Mouse (Mus musculus): ENCODE measurements around the gene Cinp. TPM values are rescaled to one million over a fixed set of nuclear protein-coding genes. Genes with fewer than 3 reads are reported as not detected.

Gene Cinp
- polyA plus RNA-seq, 1 experiment = 13.6 TPM

GRCm38 (mm10) chr12:110830293-110831024 lies 58.5 kb downstream of the Cinp start:
- H3K27me3 ChIP-seq (ENCODE audit: control insufficient read depth, insufficient read depth, low read length) = no peaks in the 10 kb centered on the region
- H3K27ac ChIP-seq (ENCODE audit: control insufficient read depth, insufficient read depth, low read depth, low read length) = no peak overlapping the region
- no peak overlapping the region for H3K4me3 ChIP-seq (ENCODE audit: control insufficient read depth, low read depth, low read length)
- no peaks in the 10 kb centered on the region for H3K4me1 ChIP-seq (ENCODE audit: control insufficient read depth, insufficient read depth, low read length)
- peaks cover 2% of the 10 kb centered on the region for H3K36me3 ChIP-seq (ENCODE audit: control insufficient read depth, insufficient read depth, low read length)
- TF ChIP-seq CTCF (IDR thresholded peaks at IDR 0.05; ENCODE audit: control insufficient read depth, insufficient read depth, insufficient replicate concordance, low read depth, low read length) (no peak), POLR2A (IDR thresholded peaks at IDR 0.05; ENCODE audit: control insufficient read depth, low read depth, low read length) (no peak)

- no peaks in the 10 kb centered on the region for H3K4me1 ChIP-seq (ENCODE audit: control insufficient read depth, insufficient read depth, low read length)
- no peak overlapping the region for H3K4me3 ChIP-seq (ENCODE audit: control insufficient read depth, low read depth, low read length)
- H3K27me3 ChIP-seq (ENCODE audit: control insufficient read depth, insufficient read depth, low read length) = no peaks in the 10 kb centered on the region
- peaks cover 2% of the 10 kb centered on the region for H3K36me3 ChIP-seq (ENCODE audit: control insufficient read depth, insufficient read depth, low read length)
- H3K27ac ChIP-seq (ENCODE audit: control insufficient read depth, insufficient read depth, low read depth, low read length) = no peak overlapping the region
- TF ChIP-seq CTCF (IDR thresholded peaks at IDR 0.05; ENCODE audit: control insufficient read depth, insufficient read depth, insufficient replicate concordance, low read depth, low read length) (no peak), POLR2A (IDR thresholded peaks at IDR 0.05; ENCODE audit: control insufficient read depth, low read depth, low read length) (no peak)
These were observed 60.0 kb downstream of the Cinp start for GRCm38 (mm10) chr12:110828908-110829307.

Other genes with a start within 250 kb of the Cinp start
- gene 1700001K19Rik, start 206.5 kb downstream of the Cinp start, polyA plus RNA-seq (2012; rRNA removed) = 745 and 752 TPM in 2 replicates
- gene Hsp90aa1, start 186.4 kb downstream of the Cinp start, polyA plus RNA-seq (2012; rRNA removed) = 592 and 736 TPM in 2 replicates
- 15.0 and 17.0 TPM in 2 replicates for gene Wdr20, start 151.2 kb downstream of the Cinp start, polyA plus RNA-seq (2012; rRNA removed)
- gene Mok, start 48.2 kb downstream of the Cinp start, polyA plus RNA-seq (2012; rRNA removed) = 96.9 and 102 TPM in 2 replicates
- gene Zfp839, start 38.9 kb downstream of the Cinp start, polyA plus RNA-seq (2012; rRNA removed) = 5.3 and 6.1 TPM in 2 replicates
- gene Tecpr2, start 119 bp upstream of the Cinp start, polyA plus RNA-seq (2012; rRNA removed) = 7.1 and 7.4 TPM in 2 replicates
- 157 and 171 TPM in 2 replicates for gene Ankrd9, start 89.9 kb upstream of the Cinp start, polyA plus RNA-seq (2012; rRNA removed)
- gene Rcor1, start 150.2 kb upstream of the Cinp start, polyA plus RNA-seq (2012; rRNA removed) = 11.9 and 14.4 TPM in 2 replicates